Mouse (Mus musculus): ENCODE measurements around the gene Tmem132c.

The Tmem132c gene

GRCm38 (mm10) chr5:127289659-127290058, 48.1 kb downstream of the Tmem132c start:
- no peak for DNase-seq

- DNase-seq: no peak
Observed at GRCm38 (mm10) chr5:127290461-127291250, 49.0 kb downstream of the Tmem132c start.

GRCm38 (mm10) chr5:127291581-127291980, 50.0 kb downstream of the Tmem132c start:
- no peak for DNase-seq

GRCm38 (mm10) chr5:127293698-127294097, 52.1 kb downstream of the Tmem132c start:
- DNase-seq: no peak

GRCm38 (mm10) chr5:127297461-127297860, 55.9 kb downstream of the Tmem132c start:
- no peak for DNase-seq

- DNase-seq: no peak
Observed at GRCm38 (mm10) chr5:127298060-127298459, 56.5 kb downstream of the Tmem132c start.

- no peak for DNase-seq
Observed at GRCm38 (mm10) chr5:127299010-127299409, 57.4 kb downstream of the Tmem132c start.

GRCm38 (mm10) chr5:127300597-127301254, 59.1 kb downstream of the Tmem132c start:
- no peak for DNase-seq

- DNase-seq: no peak
Observed at GRCm38 (mm10) chr5:127305312-127305711, 63.7 kb downstream of the Tmem132c start.

- no peak for DNase-seq
Observed at GRCm38 (mm10) chr5:127305719-127306118, 64.1 kb downstream of the Tmem132c start.

- DNase-seq: no peak
Observed at GRCm38 (mm10) chr5:127306726-127307125, 65.1 kb downstream of the Tmem132c start.

- no peak for DNase-seq
Observed at GRCm38 (mm10) chr5:127310318-127311004, 68.9 kb downstream of the Tmem132c start.

GRCm38 (mm10) chr5:127311005-127311331, 69.4 kb downstream of the Tmem132c start:
- no peak for DNase-seq

GRCm38 (mm10) chr5:127313634-127314033, 72.0 kb downstream of the Tmem132c start:
- DNase-seq: no peak

GRCm38 (mm10) chr5:127319096-127319779, 77.6 kb downstream of the Tmem132c start:
- no peak for DNase-seq

- no peak for DNase-seq
Observed at GRCm38 (mm10) chr5:127324645-127325044, 83.0 kb downstream of the Tmem132c start.

GRCm38 (mm10) chr5:127336048-127336907, 94.7 kb downstream of the Tmem132c start:
- DNase-seq: no peak

- DNase-seq: no peak
Observed at GRCm38 (mm10) chr5:127336908-127337265, 95.3 kb downstream of the Tmem132c start.

GRCm38 (mm10) chr5:127339016-127339435, 97.4 kb downstream of the Tmem132c start:
- no peak for DNase-seq

GRCm38 (mm10) chr5:127341158-127341557, 99.5 kb downstream of the Tmem132c start:
- DNase-seq: no peak

- no peak for DNase-seq
Observed at GRCm38 (mm10) chr5:127344721-127345120, 103.1 kb downstream of the Tmem132c start.

GRCm38 (mm10) chr5:127346364-127346763, 104.8 kb downstream of the Tmem132c start:
- no peak for DNase-seq
